Mouse (Mus musculus) layer of hippocampus, postnatal 10 days (tissue): ENCODE measurements around the gene Lhfp. TPM values are rescaled to one million over a fixed set of nuclear protein-coding genes. Genes with fewer than 3 reads are reported as not detected.
"Not testable (repeated sequence)": the region's sequence is repeated elsewhere in the genome, so short reads cannot be mapped to it uniquely, and the experiment has no call there.

ENCODE experiments used
- DNase-seq, 2 experiments: peaks; one replicate each; pipeline ENCODE4 v3.0.0; 2021; ENCODE audit warnings: low spot score in 2 of 2
- total RNA-seq, 2 experiments: library from RNA; stranded (reverse); gene quantifications; 2 replicates each; pipeline ENCODE4 v1.2.3; 2021

Lhfp gene
- total RNA-seq, 2 experiments from 2014 or later: 21.4 to 23.8 TPM

- no peak for DNase-seq
These were observed 212.0 kb downstream of the Lhfp start for GRCm38 (mm10) chr3:53253223-53253832.

GRCm38 (mm10) chr3:53258657-53259158 is 217.4 kb downstream of the Lhfp start:
- no peak for DNase-seq

- DNase-seq: no peak
These were observed 224.8 kb downstream of the Lhfp start for GRCm38 (mm10) chr3:53266116-53266515.

GRCm38 (mm10) chr3:53267046-53267445 is 225.7 kb downstream of the Lhfp start:
- no peak for DNase-seq

- DNase-seq: no peak
These were observed 231.9 kb downstream of the Lhfp start for GRCm38 (mm10) chr3:53273220-53273619.

- no peak for DNase-seq
These were observed 236.7 kb downstream of the Lhfp start for GRCm38 (mm10) chr3:53277993-53278392.

- DNase-seq: not testable (repeated sequence)
These were observed 240.7 kb downstream of the Lhfp start for GRCm38 (mm10) chr3:53282005-53282404.

- DNase-seq: no peak
These were observed 242.7 kb downstream of the Lhfp start for GRCm38 (mm10) chr3:53284023-53284422.

GRCm38 (mm10) chr3:53284471-53285177 is 243.3 kb downstream of the Lhfp start:
- DNase-seq: no peak

GRCm38 (mm10) chr3:53288662-53289061 is 247.3 kb downstream of the Lhfp start:
- no peak for DNase-seq

- DNase-seq: no peak
These were observed 248.4 kb downstream of the Lhfp start for GRCm38 (mm10) chr3:53289589-53290219.

GRCm38 (mm10) chr3:53291185-53291584 is 249.9 kb downstream of the Lhfp start:
- DNase-seq: no peak

GRCm38 (mm10) chr3:53291945-53292344 is 250.6 kb downstream of the Lhfp start:
- DNase-seq: no peak

GRCm38 (mm10) chr3:53292474-53292873 is 251.1 kb downstream of the Lhfp start:
- no peak for DNase-seq

- DNase-seq: no peak
These were observed 251.7 kb downstream of the Lhfp start for GRCm38 (mm10) chr3:53292979-53293378.

GRCm38 (mm10) chr3:53293901-53294433 is 252.6 kb downstream of the Lhfp start:
- DNase-seq: no peak

GRCm38 (mm10) chr3:53294855-53295254 is 253.5 kb downstream of the Lhfp start:
- DNase-seq: no peak

GRCm38 (mm10) chr3:53301866-53302265 is 260.5 kb downstream of the Lhfp start:
- no peak for DNase-seq

- no peak for DNase-seq
These were observed 263.0 kb downstream of the Lhfp start for GRCm38 (mm10) chr3:53304123-53304900.

GRCm38 (mm10) chr3:53305860-53306259 is 264.5 kb downstream of the Lhfp start:
- no peak for DNase-seq

- no peak for DNase-seq
These were observed 267.3 kb downstream of the Lhfp start for GRCm38 (mm10) chr3:53308649-53309048.
